Mouse (Mus musculus) forebrain, embryonic 12.5 days (tissue): ENCODE measurements around the gene Sox6. TPM values are rescaled to one million over a fixed set of nuclear protein-coding genes. Genes with fewer than 3 reads are reported as not detected.

Experiments
- ATAC-seq: fragments of 200-750 bp; cut with Nextera tagmentation; 2 replicates; pipeline ENCODE4 v1.8.0; 2017; ENCODE audit warnings: moderate TSS enrichment; ENCODE audit not compliant: low FRiP score
- H3K27ac ChIP-seq: fragments of 300-500 bp; sonication (generic); 2 replicates; pipeline ENCODE4 v1.5.1; 2016; ENCODE audit warnings: mild to moderate bottlenecking
- H3K27me3 ChIP-seq: fragments of 300-500 bp; sonication (generic); 2 replicates; pipeline ENCODE4 v1.6.1; 2016; ENCODE audit warnings: mild to moderate bottlenecking
- H3K36me3 ChIP-seq: fragments of 300-500 bp; sonication (generic); replicated peaks from 2 replicates; pipeline ENCODE4 v1.6.1; 2016; ENCODE audit warnings: mild to moderate bottlenecking
- H3K4me1 ChIP-seq: fragments of 300-500 bp; sonication (generic); 2 replicates; pipeline ENCODE4 v1.6.1; 2016
- H3K4me2 ChIP-seq: fragments of 300-500 bp; sonication (generic); 2 replicates; pipeline ENCODE4 v1.6.1; 2016; ENCODE audit warnings: mild to moderate bottlenecking, moderate library complexity
- H3K4me3 ChIP-seq: fragments of 300-500 bp; sonication (generic); replicated peaks from 2 replicates; pipeline ENCODE4 v1.5.1; 2016; ENCODE audit warnings: mild to moderate bottlenecking
- H3K9ac ChIP-seq: fragments of 300-500 bp; sonication (generic); 2 replicates; pipeline ENCODE4 v1.6.1; 2016; ENCODE audit warnings: mild to moderate bottlenecking
- H3K9me3 ChIP-seq: fragments of 300-500 bp; sonication (generic); 2 replicates; pipeline ENCODE4 v1.6.1; 2016
- WGBS: fragments of 180-500 bp; shearing (Covaris S2); methylation state at CpG from one replicate; pipeline ENCODE4 v1.1.7; 2016; 5-methylcytosine and 5-hydroxymethylcytosine counted together
- polyA plus RNA-seq: library from polyadenylated mRNA; unstranded; fragments of >200 nt; fragmentation: Nextera tagmentation; extraction: Ambion mirVana; gene quantifications from 2 replicates; pipeline ENCODE4 v1.2.1, GENCODE M21; 2016

Gene Sox6
- polyA plus RNA-seq, 1 experiment from 2014 or later: 138 TPM

GRCm38 (mm10) chr7:115446481-115447016 lies 592.0 kb downstream of the Sox6 start:
- H3K27ac ChIP-seq: no peak overlapping the region
- peaks cover 10% of the 10 kb centered on the region; the same call in 1 of the 2 replicates for H3K4me1 ChIP-seq
- 23% methylated on average over 6 of the region's 6 CpGs for WGBS
- H3K4me3 ChIP-seq: no peak overlapping the region
- H3K9ac ChIP-seq: no peak overlapping the region
- H3K4me2 ChIP-seq: no peak overlapping the region
- H3K36me3 ChIP-seq: no peaks in the 10 kb centered on the region
- H3K9me3 ChIP-seq: no peaks in the 10 kb centered on the region
- ATAC-seq: no peak
- 0 out of 2 replicates have a peak, but pooled peaks cover 9% of the 10 kb centered on the region for H3K27me3 ChIP-seq

- H3K27me3 ChIP-seq: no peaks in the 10 kb centered on the region
- no peaks in the 10 kb centered on the region for H3K9me3 ChIP-seq
- no peak overlapping the region for H3K4me2 ChIP-seq
- peaks cover 4% of the 10 kb centered on the region for H3K4me1 ChIP-seq
- ATAC-seq: no peak
- H3K27ac ChIP-seq: no peak overlapping the region
- no peaks in the 10 kb centered on the region for H3K36me3 ChIP-seq
- 87% methylated on average over 7 of the region's 7 CpGs for WGBS
- H3K9ac ChIP-seq: no peak overlapping the region
- H3K4me3 ChIP-seq: no peak overlapping the region
These were observed 612.2 kb downstream of the Sox6 start for GRCm38 (mm10) chr7:115426161-115426982.

GRCm38 (mm10) chr7:115422828-115423227 lies 615.8 kb downstream of the Sox6 start:
- no peaks in the 10 kb centered on the region for H3K9me3 ChIP-seq
- no peak overlapping the region for H3K9ac ChIP-seq
- no peak overlapping the region for H3K4me3 ChIP-seq
- 0 out of 2 replicates have a peak, but pooled peaks cover 4% of the 10 kb centered on the region for H3K27me3 ChIP-seq
- ATAC-seq: no peak
- no peak overlapping the region for H3K27ac ChIP-seq
- H3K36me3 ChIP-seq: no peaks in the 10 kb centered on the region
- no peak overlapping the region for H3K4me2 ChIP-seq
- 73% methylated on average over 7 of the region's 7 CpGs for WGBS
- H3K4me1 ChIP-seq: peaks cover 12% of the 10 kb centered on the region

GRCm38 (mm10) chr7:115420960-115421359 lies 617.6 kb downstream of the Sox6 start:
- Histone ChIP-seq H3K36me3 (no peaks in the 10 kb centered on the region), H3K9me3 (no peaks in the 10 kb centered on the region), H3K27me3 (0 out of 2 replicates have a peak, but pooled peaks cover 4% of the 10 kb centered on the region), H3K4me2 (no peak overlapping the region), H3K4me3 (no peak overlapping the region), H3K27ac (no peak overlapping the region), H3K4me1 (peaks cover 12% of the 10 kb centered on the region), H3K9ac (no peak overlapping the region)
- no peak for ATAC-seq
- 33% methylated on average over 12 of the region's 12 CpGs for WGBS

Other genes with a start within 250 kb of the Sox6 start
- gene 1110004F10Rik, start 601 bp upstream of the Sox6 start, polyA plus RNA-seq: 342 TPM in 2 replicates
- gene Gm4353, start 45.8 kb upstream of the Sox6 start, polyA plus RNA-seq: 0.68 TPM in 2 replicates